Mouse (Mus musculus) left cerebral cortex, adult 6 months (tissue): ENCODE results near the gene Slc6a6. TPM values are rescaled to one million over a fixed set of nuclear protein-coding genes. Genes with fewer than 3 reads are reported as not detected.

Source experiments
- long read RNA-seq, 2 experiments: library from polyadenylated mRNA; unstranded; transcript quantifications; one replicate each; pipeline ENCODE4 v2.0.0; 2019 to 2020
- polyA plus RNA-seq: library from polyadenylated mRNA; unstranded; fragments of <200 nt; fragmentation: Nextera tagmentation; gene quantifications from 2 replicates; pipeline ENCODE4 v1.2.3, GENCODE M21; 2021

The Slc6a6 gene
- 38.6 and 55.7 TPM in 2 replicates for polyA plus RNA-seq
- long read RNA-seq, experiment 1, full-length matches to known transcripts, result 59 of 113 reads
- long read RNA-seq, experiment 1, partial matches to known transcripts, result 9 of 113 reads
- long read RNA-seq, experiment 1, other reads (novel, unspliced or antisense), result 45 of 113 reads
- long read RNA-seq, experiment 2, full-length matches to known transcripts, result 44 of 81 reads
- long read RNA-seq, experiment 2, partial matches to known transcripts, result 15 of 81 reads
- long read RNA-seq, experiment 2, other reads (novel, unspliced or antisense), result 22 of 81 reads

DNA sequence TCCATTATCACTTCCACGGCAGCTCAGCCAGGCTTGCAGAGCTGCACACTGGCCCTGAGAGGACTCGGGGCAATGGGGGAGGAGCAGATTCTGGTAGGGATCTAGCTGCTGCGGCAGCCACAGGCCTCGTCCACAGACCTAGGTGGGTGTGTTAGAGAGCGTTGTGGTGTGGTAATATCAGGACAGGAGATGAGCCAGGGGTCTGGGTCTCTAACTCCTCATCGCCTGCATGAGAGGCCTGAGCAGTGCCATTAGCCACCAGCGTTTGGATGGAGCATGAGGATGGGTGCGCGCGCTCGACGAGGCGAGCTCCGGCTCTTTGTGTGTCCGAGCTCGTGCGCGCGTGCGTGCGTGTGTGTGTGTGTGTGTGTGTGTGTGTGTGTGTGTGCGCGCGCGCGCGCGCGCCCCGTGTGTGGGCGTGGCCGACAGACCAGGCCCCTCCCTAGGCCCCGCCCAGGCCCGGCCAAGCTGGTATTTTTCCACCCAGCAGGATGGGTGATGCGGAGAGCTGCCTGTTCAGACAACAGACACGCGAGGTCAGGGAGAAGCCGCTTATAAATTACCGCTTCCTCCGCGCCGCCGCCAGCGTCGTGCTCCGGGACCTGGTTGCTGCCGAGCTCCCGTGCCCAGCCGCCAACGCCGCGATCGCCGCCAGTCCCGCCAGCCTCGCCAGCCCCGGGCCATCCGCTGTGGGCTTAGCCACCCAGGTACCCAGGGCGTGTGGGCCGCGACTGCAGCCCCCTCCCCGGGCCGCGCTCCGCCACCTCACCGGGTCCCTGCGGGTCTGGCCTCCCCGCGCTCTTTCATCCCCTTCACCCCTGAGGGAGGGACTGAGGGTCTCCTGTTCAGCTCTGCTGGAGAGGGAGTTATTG lies at the start of gene Slc6a6:
Slc6a6 (plus strand) TSS at position 452 of the 872 bp plus-strand sequence.

Other genes with a start within 250 kb of the Slc6a6 start
- 41.2 and 44.7 TPM in 2 replicates for gene Chchd4, start 210.5 kb upstream of the Slc6a6 start, polyA plus RNA-seq
- 16.7 TPM in 2 replicates for gene Tmem43, start 210.3 kb upstream of the Slc6a6 start, polyA plus RNA-seq
- gene Xpc, start 168.2 kb upstream of the Slc6a6 start, polyA plus RNA-seq, result 5.9 and 6.6 TPM in 2 replicates
- 91.9 and 97.3 TPM in 2 replicates for gene Lsm3, start 168.1 kb upstream of the Slc6a6 start, polyA plus RNA-seq
- gene Grip2, start 143.2 kb downstream of the Slc6a6 start, polyA plus RNA-seq, result 1.3 and 2.8 TPM in 2 replicates
- gene Ccdc174, start 194.0 kb downstream of the Slc6a6 start, polyA plus RNA-seq, result 23.2 and 35.4 TPM in 2 replicates
- gene 4930590J08Rik, start 218.8 kb downstream of the Slc6a6 start, polyA plus RNA-seq, result 0.13 and 0.23 TPM in 2 replicates